Mouse (Mus musculus): ENCODE measurements around the gene R3hdml. TPM values are rescaled to one million over a fixed set of nuclear protein-coding genes. Genes with fewer than 3 reads are reported as not detected.
A peak's percentile ranks its signal among the peaks of the same experiment; 100 is the strongest.
"Not testable (repeated sequence)": the region's sequence is repeated elsewhere in the genome, so short reads cannot be mapped to it uniquely, and the experiment has no call there.

Gene R3hdml
- not detected in 2 replicates for total RNA-seq (2015)
- not detected in 2 replicates for total RNA-seq (2017)

- no peak for ATAC-seq (ENCODE audit: poor library complexity, severe bottlenecking)
These were observed at the start of gene R3hdml for GRCm38 (mm10) chr2:163492018-163492417. R3hdml (plus strand) TSS chr2:163492318.

GRCm38 (mm10) chr2:163443543-163443942 lies 48.6 kb upstream of the R3hdml start:
- no peak for ATAC-seq (ENCODE audit: poor library complexity, severe bottlenecking)

- ATAC-seq (ENCODE audit: poor library complexity, severe bottlenecking): no peak
These were observed 48.1 kb upstream of the R3hdml start for GRCm38 (mm10) chr2:163444017-163444416.

- no peak for ATAC-seq (ENCODE audit: poor library complexity, severe bottlenecking)
These were observed 44.7 kb upstream of the R3hdml start for GRCm38 (mm10) chr2:163447375-163447774.

- ATAC-seq (ENCODE audit: poor library complexity, severe bottlenecking): no peak
These were observed 42.8 kb upstream of the R3hdml start for GRCm38 (mm10) chr2:163449276-163449675.

GRCm38 (mm10) chr2:163450668-163451295 lies 41.3 kb upstream of the R3hdml start:
- no peak for ATAC-seq (ENCODE audit: poor library complexity, severe bottlenecking)

- no peak for ATAC-seq (ENCODE audit: poor library complexity, severe bottlenecking)
These were observed 39.4 kb upstream of the R3hdml start for GRCm38 (mm10) chr2:163452738-163453137.

- no peak for ATAC-seq (ENCODE audit: poor library complexity, severe bottlenecking)
These were observed 38.7 kb upstream of the R3hdml start for GRCm38 (mm10) chr2:163453378-163453777.

GRCm38 (mm10) chr2:163458539-163459265 lies 33.4 kb upstream of the R3hdml start:
- peak; percentile 52 for ATAC-seq (ENCODE audit: poor library complexity, severe bottlenecking)

GRCm38 (mm10) chr2:163459380-163459779 lies 32.7 kb upstream of the R3hdml start:
- ATAC-seq (ENCODE audit: poor library complexity, severe bottlenecking): no peak

GRCm38 (mm10) chr2:163460622-163461021 lies 31.5 kb upstream of the R3hdml start:
- no peak for ATAC-seq (ENCODE audit: poor library complexity, severe bottlenecking)

- not testable (repeated sequence) for ATAC-seq (ENCODE audit: poor library complexity, severe bottlenecking)
These were observed 30.8 kb upstream of the R3hdml start for GRCm38 (mm10) chr2:163461307-163461706.

GRCm38 (mm10) chr2:163462386-163462785 lies 29.7 kb upstream of the R3hdml start:
- ATAC-seq (ENCODE audit: poor library complexity, severe bottlenecking): no peak

- ATAC-seq (ENCODE audit: poor library complexity, severe bottlenecking): no peak
These were observed 29.3 kb upstream of the R3hdml start for GRCm38 (mm10) chr2:163462801-163463200.

GRCm38 (mm10) chr2:163463251-163463769 lies 28.8 kb upstream of the R3hdml start:
- ATAC-seq (ENCODE audit: poor library complexity, severe bottlenecking): no peak

GRCm38 (mm10) chr2:163463998-163464397 lies 28.1 kb upstream of the R3hdml start:
- no peak for ATAC-seq (ENCODE audit: poor library complexity, severe bottlenecking)

GRCm38 (mm10) chr2:163464562-163464961 lies 27.6 kb upstream of the R3hdml start:
- no peak for ATAC-seq (ENCODE audit: poor library complexity, severe bottlenecking)

- no peak for ATAC-seq (ENCODE audit: poor library complexity, severe bottlenecking)
These were observed 25.3 kb upstream of the R3hdml start for GRCm38 (mm10) chr2:163466771-163467170.

GRCm38 (mm10) chr2:163467585-163467984 lies 24.5 kb upstream of the R3hdml start:
- no peak for ATAC-seq (ENCODE audit: poor library complexity, severe bottlenecking)

GRCm38 (mm10) chr2:163468866-163469265 lies 23.3 kb upstream of the R3hdml start:
- no peak for ATAC-seq (ENCODE audit: poor library complexity, severe bottlenecking)

GRCm38 (mm10) chr2:163469711-163470110 lies 22.4 kb upstream of the R3hdml start:
- no peak for ATAC-seq (ENCODE audit: poor library complexity, severe bottlenecking)

GRCm38 (mm10) chr2:163471136-163471535 lies 21.0 kb upstream of the R3hdml start:
- no peak for ATAC-seq (ENCODE audit: poor library complexity, severe bottlenecking)
